Mouse (Mus musculus) CH12.LX (cell line): ENCODE measurements around the gene Igf1r.

Experiments
- ETS1 ChIP-seq: conservative IDR thresholded peaks from 2 replicates; pipeline ENCODE4 v1.6.1; 2012; ENCODE audit warnings: low read depth, mild to moderate bottlenecking, inconsistent platforms, low read length, improper control_type of control experiment, moderate library complexity
- HCFC1 ChIP-seq: IDR thresholded peaks from 2 replicates; pipeline ENCODE4 v1.6.1; 2012; ENCODE audit warnings: low read depth, mild to moderate bottlenecking, inconsistent platforms, low read length, improper control_type of control experiment
- MXI1 ChIP-seq: IDR thresholded peaks from 2 replicates; pipeline ENCODE4 v1.6.1; 2011; ENCODE audit warnings: mild to moderate bottlenecking, low read depth, low read length, improper control_type of control experiment
- POLR2A ChIP-seq: IDR thresholded peaks from 2 replicates; pipeline ENCODE4 v1.6.1; 2011; ENCODE audit warnings: low read depth, mild to moderate bottlenecking, improper control_type of control experiment, low read length
- RCOR1 ChIP-seq: conservative IDR thresholded peaks from 2 replicates; pipeline ENCODE4 v1.6.1; 2012; ENCODE audit warnings: low read depth, mild to moderate bottlenecking, inconsistent platforms, low read length, improper control_type of control experiment

- TF ChIP-seq HCFC1 (no peak), POLR2A (no peak), MXI1 (no peak), RCOR1 (no peak), ETS1 (no peak)
Observed at GRCm38 (mm10) chr7:68022188-68022587, 69.6 kb downstream of the Igf1r start.
